Mouse (Mus musculus) cerebellum, adult 11 months (tissue): Measurements from ENCODE around the gene Ralgps2.

Experiments
- DNase-seq: peaks from one replicate; pipeline ENCODE4 v3.0.0; 2022

Ralgps2 gene

GRCm38 (mm10) chr1:156954216-156954615, 14.8 kb upstream of the Ralgps2 start:
- no peak for DNase-seq

- DNase-seq, result no peak
These were observed 10.9 kb upstream of the Ralgps2 start for GRCm38 (mm10) chr1:156950354-156950753.

GRCm38 (mm10) chr1:156940584-156940983, 1.2 kb upstream of the Ralgps2 start:
- DNase-seq, result no peak

- DNase-seq, result no peak
These were observed 706 bp upstream of the Ralgps2 start for GRCm38 (mm10) chr1:156940142-156940522.

- peak; percentile 71 for DNase-seq
These were observed 652 bp downstream of the Ralgps2 start for GRCm38 (mm10) chr1:156938705-156939242.

GRCm38 (mm10) chr1:156937436-156937835, 2.0 kb downstream of the Ralgps2 start:
- no peak for DNase-seq

GRCm38 (mm10) chr1:156933712-156934111, 5.7 kb downstream of the Ralgps2 start:
- no peak for DNase-seq

- DNase-seq, result no peak
These were observed 7.2 kb downstream of the Ralgps2 start for GRCm38 (mm10) chr1:156932036-156932774.

GRCm38 (mm10) chr1:156931106-156931870, 8.1 kb downstream of the Ralgps2 start:
- no peak for DNase-seq

GRCm38 (mm10) chr1:156930263-156930662, 9.2 kb downstream of the Ralgps2 start:
- no peak for DNase-seq

GRCm38 (mm10) chr1:156928255-156928654, 11.2 kb downstream of the Ralgps2 start:
- DNase-seq, result no peak

- DNase-seq, result no peak
These were observed 15.9 kb downstream of the Ralgps2 start for GRCm38 (mm10) chr1:156923511-156923910.

- no peak for DNase-seq
These were observed 16.5 kb downstream of the Ralgps2 start for GRCm38 (mm10) chr1:156922921-156923320.

- no peak for DNase-seq
These were observed 18.0 kb downstream of the Ralgps2 start for GRCm38 (mm10) chr1:156921290-156921994.

- DNase-seq, result no peak
These were observed 22.0 kb downstream of the Ralgps2 start for GRCm38 (mm10) chr1:156917460-156917859.

- no peak for DNase-seq
These were observed 23.1 kb downstream of the Ralgps2 start for GRCm38 (mm10) chr1:156916361-156916760.

- no peak for DNase-seq
These were observed 24.5 kb downstream of the Ralgps2 start for GRCm38 (mm10) chr1:156914942-156915341.

GRCm38 (mm10) chr1:156913190-156913589, 26.2 kb downstream of the Ralgps2 start:
- DNase-seq, result no peak

- no peak for DNase-seq
These were observed 28.5 kb downstream of the Ralgps2 start for GRCm38 (mm10) chr1:156910948-156911347.

GRCm38 (mm10) chr1:156909866-156910265, 29.6 kb downstream of the Ralgps2 start:
- no peak for DNase-seq

- DNase-seq, result no peak
These were observed 30.2 kb downstream of the Ralgps2 start for GRCm38 (mm10) chr1:156909265-156909664.

- no peak for DNase-seq
These were observed 33.8 kb downstream of the Ralgps2 start for GRCm38 (mm10) chr1:156905660-156906059.

- DNase-seq, result no peak
These were observed 35.5 kb downstream of the Ralgps2 start for GRCm38 (mm10) chr1:156903899-156904298.
